Mouse (Mus musculus) liver, adult 2 months (tissue): Measurements from ENCODE around the gene Nsd1. TPM values are rescaled to one million over a fixed set of nuclear protein-coding genes. Genes with fewer than 3 reads are reported as not detected.
A peak's percentile ranks its signal among the peaks of the same experiment; 100 is the strongest.
"Not testable (repeated sequence)": the region's sequence is repeated elsewhere in the genome, so short reads cannot be mapped to it uniquely, and the experiment has no call there.

ENCODE experiments used
- DNase-seq: peaks from one replicate; pipeline ENCODE4 v3.0.0-alpha.2; 2011; ENCODE audit warnings: low read depth, low spot score; ENCODE audit errors: extremely low read depth
- H3K27ac ChIP-seq: fragments of 200-500 bp; replicated peaks from 2 replicates; pipeline ENCODE4 v1.5.1; 2012; ENCODE audit warnings: low read depth, mild to moderate bottlenecking, control low read depth, inconsistent platforms, low read length; ENCODE audit not compliant: insufficient read depth
- H3K27me3 ChIP-seq: fragments of 200-500 bp; 2 replicates; pipeline ENCODE4 v1.6.1; 2012; ENCODE audit warnings: mild to moderate bottlenecking, moderate library complexity, low read length, inconsistent platforms; ENCODE audit not compliant: control insufficient read depth, insufficient read depth
- H3K36me3 ChIP-seq: fragments of 200-500 bp; 2 replicates; pipeline ENCODE4 v1.6.1; 2012; ENCODE audit warnings: low read length, inconsistent platforms; ENCODE audit not compliant: control insufficient read depth, insufficient read depth
- H3K4me1 ChIP-seq: fragments of 200-500 bp; 2 replicates; pipeline ENCODE4 v1.6.1; 2011; ENCODE audit warnings: low read length; ENCODE audit not compliant: control insufficient read depth, insufficient read depth
- H3K4me3 ChIP-seq: fragments of 200-500 bp; 2 replicates; pipeline ENCODE4 v1.5.1; 2011; ENCODE audit warnings: low read depth, mild to moderate bottlenecking, control low read depth, low read length, moderate library complexity; ENCODE audit not compliant: insufficient read depth
- H3K79me2 ChIP-seq: fragments of 200-500 bp; 2 replicates; pipeline ENCODE4 v1.6.1; 2012; ENCODE audit warnings: inconsistent platforms, mild to moderate bottlenecking, low read length, moderate library complexity; ENCODE audit not compliant: control insufficient read depth, insufficient read depth
- H3K9ac ChIP-seq: fragments of 200-500 bp; 2 replicates; pipeline ENCODE4 v1.6.1; 2012; ENCODE audit warnings: low read depth, mild to moderate bottlenecking, control low read depth, inconsistent platforms, low read length
- CTCF ChIP-seq: fragments of 200-500 bp; IDR thresholded peaks from 2 replicates; pipeline ENCODE4 v1.5.1; 2011; ENCODE audit warnings: low read depth, low read length, control low read depth
- POLR2A ChIP-seq: fragments of 200-500 bp; IDR thresholded peaks from 2 replicates; pipeline ENCODE4 v1.6.1; 2011; ENCODE audit warnings: low read length, control low read depth; ENCODE audit not compliant: insufficient read depth; ENCODE audit errors: extremely low read depth
- WGBS: fragments of 180-500 bp; shearing (Covaris S2); methylation state at CpG from one replicate; pipeline ENCODE4 v1.1.7; 2018; 5-methylcytosine and 5-hydroxymethylcytosine counted together
- polyA plus RNA-seq: library from polyadenylated mRNA; depleted of rRNA; stranded (reverse); fragments of >200 nt; gene quantifications from 2 replicates; pipeline ENCODE4 v1.2.3, GENCODE M21; 2012
- total RNA-seq: library from RNA; depleted of rRNA; stranded (reverse); fragments of >200 nt; gene quantifications from 2 replicates; pipeline ENCODE4 v1.2.3, GENCODE M21; 2014

Gene Nsd1
- total and polyA plus RNA-seq, 2 experiments: 8.9 to 45.4 TPM

- WGBS: 39% methylated on average over 6 of the region's 6 CpGs
- Histone ChIP-seq H3K79me2 (no peaks in the 10 kb centered on the region), H3K36me3 (no peaks in the 10 kb centered on the region), H3K27me3 (no peaks in the 10 kb centered on the region), H3K9ac (no peak overlapping the region), H3K4me1 (peaks cover 2% of the 10 kb centered on the region), H3K27ac (peak overlapping the region; percentile 31; the same call in 1 of the 2 replicates), H3K4me3 (no peak overlapping the region)
- DNase-seq: peak; percentile 93
- TF ChIP-seq POLR2A (no peak), CTCF (no peak)
Observed at GRCm38 (mm10) chr13:55183382-55183781, 26.2 kb upstream of the Nsd1 start.

GRCm38 (mm10) chr13:55187062-55187461 is 22.5 kb upstream of the Nsd1 start:
- H3K4me3 ChIP-seq, H3K27me3 ChIP-seq, DNase-seq, H3K27ac ChIP-seq, H3K9ac ChIP-seq, H3K4me1 ChIP-seq, H3K79me2 ChIP-seq, H3K36me3 ChIP-seq: not testable (repeated sequence)
- 15% methylated on average over 4 of the region's 9 CpGs for WGBS

- no peak for TF ChIP-seq CTCF
- TF ChIP-seq POLR2A: no peak
- H3K4me3 ChIP-seq: peak overlapping the region; percentile 53; the same call in 1 of the 2 replicates
- no peaks in the 10 kb centered on the region for H3K27me3 ChIP-seq
- WGBS: 5% methylated on average over 12 of the region's 12 CpGs
- H3K4me1 ChIP-seq: peaks cover 6% of the 10 kb centered on the region; the same call in 1 of the 2 replicates
- DNase-seq: peak; percentile 92
- peak overlapping the region; percentile 95 for H3K27ac ChIP-seq
- H3K79me2 ChIP-seq: no peaks in the 10 kb centered on the region
- H3K9ac ChIP-seq: peak overlapping the region; percentile 68
- no peaks in the 10 kb centered on the region for H3K36me3 ChIP-seq
Observed at GRCm38 (mm10) chr13:55189531-55190107, 20.0 kb upstream of the Nsd1 start.

- 1% methylated on average over 34 of the region's 34 CpGs for WGBS
- peak overlapping the region; percentile 53 for H3K4me3 ChIP-seq
- peak; percentile 96 for DNase-seq
- peak overlapping the region; percentile 71 for H3K9ac ChIP-seq
- TF ChIP-seq POLR2A (peak; percentile 87), CTCF (peak; percentile 76)
- H3K27me3 ChIP-seq: no peaks in the 10 kb centered on the region
- no peaks in the 10 kb centered on the region for H3K79me2 ChIP-seq
- no peaks in the 10 kb centered on the region for H3K36me3 ChIP-seq
- peaks cover 6% of the 10 kb centered on the region; the same call in 1 of the 2 replicates for H3K4me1 ChIP-seq
- peak overlapping the region; percentile 95 for H3K27ac ChIP-seq
Observed at GRCm38 (mm10) chr13:55190121-55190868, 19.3 kb upstream of the Nsd1 start.

- DNase-seq: no peak
- peaks cover 6% of the 10 kb centered on the region; the same call in 1 of the 2 replicates for H3K4me1 ChIP-seq
- H3K79me2 ChIP-seq: no peaks in the 10 kb centered on the region
- TF ChIP-seq POLR2A (no peak), CTCF (no peak)
- H3K27me3 ChIP-seq: no peaks in the 10 kb centered on the region
- no peaks in the 10 kb centered on the region for H3K36me3 ChIP-seq
- no peak overlapping the region for H3K27ac ChIP-seq
- H3K9ac ChIP-seq: no peak overlapping the region
- H3K4me3 ChIP-seq: no peak overlapping the region
- 83% methylated on average over 5 of the region's 5 CpGs for whole genome bisulfite sequencing
Observed at GRCm38 (mm10) chr13:55191535-55191934, 18.0 kb upstream of the Nsd1 start.

GRCm38 (mm10) chr13:55202758-55203157 is 6.8 kb upstream of the Nsd1 start:
- DNase-seq, H3K4me1 ChIP-seq, H3K27me3 ChIP-seq, H3K79me2 ChIP-seq, H3K9ac ChIP-seq, H3K4me3 ChIP-seq, H3K27ac ChIP-seq, H3K36me3 ChIP-seq: not testable (repeated sequence)
- 91% methylated on average over 4 of the region's 4 CpGs for WGBS
